ENCODE assay signal across 13 mouse cellular contexts in genomic region chr7:84115385-84115784, GRCm38 (mm10). TPM values are rescaled to one million over a fixed set of nuclear protein-coding genes. Genes with fewer than 3 reads are reported as not detected.
DNase-seq lines count a peak whose midpoint lies in the region; TF ChIP-seq lines count a peak whose summit lies in the region.
"Had no signal": no experiment of that assay in that cellular context is flagged by ENCODE, and none has a peak within 500 bp of the region (broad histone marks: within the 10 kb centered on the region; RNA-seq: fewer than 3 reads in every experiment).

No protein-coding gene starts in this region.

- DNase-seq in heart, adult 2 months = no peak
- no peak for DNase-seq in heart, embryonic 10.5 days (ENCODE audit: low spot score)
- DNase-seq in spleen, adult 2 months (ENCODE audit: low read depth in 1 of 2, low spot score in 2 of 2) = peak; percentile 7 to 12
- DNase-seq in spleen, adult 12 weeks (ENCODE audit: low spot score) = no peak
- peak; percentile 42 for DNase-seq in lung, postnatal 36 days
- DNase-seq in layer of hippocampus, postnatal 10 days (ENCODE audit: low spot score in 2 of 2) = no peak
- DNase-seq in right cerebral cortex, postnatal 36 days (ENCODE audit: low spot score in 2 of 2) = no peak
- no peak for DNase-seq in kidney, adult 8-10 months
- DNase-seq: adrenal gland, postnatal 36 days; heart, postnatal 36 days; layer of hippocampus, adult 9-11 months had no signal

- no peaks in the 10 kb centered on the region for H3K27me3 ChIP-seq in heart, adult 2 months (ENCODE audit: control insufficient read depth, insufficient read depth, low read length)
- no peaks in the 10 kb centered on the region for H3K27me3 ChIP-seq in heart, embryonic 10.5 days (ENCODE audit: insufficient read depth, poor library complexity, severe bottlenecking)
- no peaks in the 10 kb centered on the region for H3K27me3 ChIP-seq in spleen, adult 2 months (ENCODE audit: control insufficient read depth, insufficient read depth, low read length)
- H3K27me3 ChIP-seq: embryonic facial prominence, embryonic 12.5 days had no signal

- H3K36me3 ChIP-seq in heart, adult 2 months (ENCODE audit: control insufficient read depth, insufficient read depth, low read length) = peaks cover 2% of the 10 kb centered on the region
- H3K36me3 ChIP-seq in heart, embryonic 10.5 days = peaks cover 17% of the 10 kb centered on the region
- peaks cover 2% of the 10 kb centered on the region; the same call in 1 of the 2 replicates for H3K36me3 ChIP-seq in spleen, adult 2 months (ENCODE audit: control insufficient read depth, insufficient read depth, low read length)

- H3K79me2 ChIP-seq in heart, adult 2 months (replicated peaks; ENCODE audit: control insufficient read depth, insufficient read depth, low read length) = no peaks in the 10 kb centered on the region; the same call in 1 of the 2 replicates

- peaks cover 16% of the 10 kb centered on the region for H3K4me1 ChIP-seq in heart, adult 2 months (ENCODE audit: control insufficient read depth, insufficient read depth, low read length)
- peaks cover 48% of the 10 kb centered on the region for H3K4me1 ChIP-seq in heart, embryonic 10.5 days
- peaks cover 24% of the 10 kb centered on the region; the same call in 1 of the 2 replicates for H3K4me1 ChIP-seq in spleen, adult 2 months (ENCODE audit: control insufficient read depth, insufficient read depth, insufficient read length)

- no peak overlapping the region for H3K9ac ChIP-seq in heart, adult 2 months (ENCODE audit: low read depth, low read length)
- H3K9ac ChIP-seq: embryonic facial prominence, embryonic 12.5 days had no signal

- intact Hi-C loops in heart, adult 2 months (cut with DNase I) = loop anchor here (5.0 kb wide), 1 partner anchor 37 kb away; the partner anchor contains the start of gene Abhd17c

- TF ChIP-seq POLR2A in heart, adult 2 months (IDR thresholded peaks at IDR 0.05; ENCODE audit: insufficient read depth, low read depth, low read length) = no peak
- TF ChIP-seq POLR2A in spleen, adult 2 months (IDR thresholded peaks at IDR 0.05; ENCODE audit: low read depth, low read length) = no peak

- no peak overlapping the region for H3K4me3 ChIP-seq in heart, adult 2 months
- H3K4me3 ChIP-seq in heart, embryonic 10.5 days = no peak overlapping the region
- H3K4me3 ChIP-seq in spleen, adult 2 months (ENCODE audit: extremely low read depth, insufficient read depth, insufficient read length) = no peak overlapping the region
- H3K4me3 ChIP-seq: embryonic facial prominence, embryonic 12.5 days had no signal

- 44% methylated on average over 2 of the region's 2 CpGs for WGBS in heart, adult 2 months
- WGBS in heart, embryonic 10.5 days = 45% methylated on average over 2 of the region's 2 CpGs
- WGBS in spleen, adult 2 months = 11% methylated on average over 2 of the region's 2 CpGs

- peak; percentile 36 for TF ChIP-seq CTCF in heart, adult 2 months (IDR thresholded peaks at IDR 0.05)
- no peak for TF ChIP-seq CTCF in spleen, adult 2 months (IDR thresholded peaks at IDR 0.05; ENCODE audit: extremely low read depth, insufficient read depth, insufficient read length, insufficient replicate concordance)

- no peak for TF ChIP-seq EP300 in heart, adult 2 months (IDR thresholded peaks at IDR 0.05; ENCODE audit: insufficient read depth, low read depth, low read length)

- H3K27ac ChIP-seq in heart, adult 2 months = no peak overlapping the region
- H3K27ac ChIP-seq in heart, embryonic 10.5 days = no peak overlapping the region
- no peak overlapping the region for H3K27ac ChIP-seq in spleen, adult 2 months (ENCODE audit: insufficient read depth, low read length)
- H3K27ac ChIP-seq: embryonic facial prominence, embryonic 12.5 days had no signal

- no peaks in the 10 kb centered on the region for H3K9me3 ChIP-seq in heart, embryonic 10.5 days
- H3K9me3 ChIP-seq: embryonic facial prominence, embryonic 12.5 days had no signal

RNA-seq across cellular contexts. Expression of gene Cemip, which starts 29.1 kb away (rescaled TPM):
- total RNA-seq in heart, adult 2 months (2021) = under 1 TPM in 1 of 2 experiments, not detected in 1; 0.14 TPM
- 0.12 TPM in 1 of 2 replicates, not detected in the other for polyA plus RNA-seq in heart, adult 2 months (2012; rRNA removed)
- polyA plus RNA-seq in heart, embryonic 10.5 days (2016; fragmentation: Nextera tagmentation; extraction: Ambion mirVana) = 0.41 and 0.70 TPM in 2 replicates
- polyA plus RNA-seq in spleen, adult 2 months (2012; rRNA removed) = 2.4 TPM in 2 replicates
- total RNA-seq in layer of hippocampus, postnatal 10 days (2021) = 10 to 100 TPM; 19.0 to 19.9 TPM
- total RNA-seq: liver, adult 2 months had no signal
- polyA plus RNA-seq: liver, adult 2 months had no signal

RNA-seq across cellular contexts. Expression of gene Abhd17c, which starts 36.3 kb away (rescaled TPM):
- 10 to 100 TPM; 32.7 to 34.8 TPM for total RNA-seq in heart, adult 2 months (2021)
- polyA plus RNA-seq in heart, adult 2 months (2012; rRNA removed) = 29.5 and 40.8 TPM in 2 replicates
- 27.7 and 39.4 TPM in 2 replicates for polyA plus RNA-seq in heart, embryonic 10.5 days (2016; fragmentation: Nextera tagmentation; extraction: Ambion mirVana)
- polyA plus RNA-seq in spleen, adult 2 months (2012; rRNA removed) = 32.8 and 33.9 TPM in 2 replicates
- 10 to 100 TPM; 76.7 to 78.2 TPM for total RNA-seq in layer of hippocampus, postnatal 10 days (2021)

Comparison
In these comparisons a context has a peak if more than half of its experiments do, and no peak if none do; other contexts are left out.
1. DNase-seq: peak in spleen, adult 2 months (2 of 2) and lung, postnatal 36 days (single experiment); none in heart, adult 2 months (0 of 2), heart, embryonic 10.5 days (single experiment), spleen, adult 12 weeks (single experiment), layer of hippocampus, postnatal 10 days (0 of 2), right cerebral cortex, postnatal 36 days (0 of 2) and kidney, adult 8-10 months (0 of 2).